Mouse (Mus musculus) right cerebral cortex, postnatal 14 days (tissue): ENCODE results near the gene Ccnb2.
"Not testable (repeated sequence)": the region's sequence is repeated elsewhere in the genome, so short reads cannot be mapped to it uniquely, and the experiment has no call there.

Experiments used
- DNase-seq: peaks from one replicate; pipeline ENCODE4 v3.0.0; 2022

Gene Ccnb2

DNA sequence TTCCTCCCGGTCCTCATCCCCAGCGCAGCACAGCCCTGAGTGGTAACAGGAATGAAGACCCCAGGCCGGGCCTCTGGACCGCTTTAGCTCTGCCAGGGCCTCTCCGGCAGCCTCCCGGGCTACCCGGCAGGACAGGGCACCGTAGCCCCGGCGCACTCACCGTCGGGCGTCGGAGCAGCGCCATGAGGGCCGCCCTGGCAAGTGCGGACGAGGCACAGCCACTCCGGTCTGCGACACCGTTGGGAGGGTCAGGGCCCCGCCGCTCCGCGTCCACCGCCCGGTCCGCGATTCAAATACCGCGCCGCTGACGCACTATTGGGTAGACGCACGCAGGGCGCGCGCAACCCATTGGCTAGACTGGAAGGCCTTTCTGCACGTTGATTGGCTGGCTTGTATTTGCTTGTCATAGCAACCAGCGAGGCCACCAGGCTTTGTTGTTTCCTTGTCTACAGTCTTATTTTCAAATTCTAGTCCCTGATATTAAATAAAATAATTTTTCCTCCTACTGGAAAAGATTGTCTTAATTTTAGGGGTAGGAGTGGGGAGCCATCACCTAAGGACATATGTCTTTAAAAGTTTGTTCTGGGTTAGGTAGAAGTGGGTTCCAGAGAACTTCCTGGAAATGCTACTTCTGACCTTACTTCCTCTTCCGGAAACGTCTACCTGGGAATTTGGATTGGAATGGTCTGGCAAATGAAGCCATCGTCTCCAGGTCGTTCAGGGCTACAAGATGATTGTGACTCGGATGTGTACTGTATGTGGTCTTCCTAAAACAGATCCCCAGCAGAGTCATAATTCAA, at the start of gene Ccnb2:
Gene Ccnb2 (minus strand): TSS at position 291 of the 800 bp plus-strand sequence.
- DNase-seq: peak; percentile 88

DNA sequence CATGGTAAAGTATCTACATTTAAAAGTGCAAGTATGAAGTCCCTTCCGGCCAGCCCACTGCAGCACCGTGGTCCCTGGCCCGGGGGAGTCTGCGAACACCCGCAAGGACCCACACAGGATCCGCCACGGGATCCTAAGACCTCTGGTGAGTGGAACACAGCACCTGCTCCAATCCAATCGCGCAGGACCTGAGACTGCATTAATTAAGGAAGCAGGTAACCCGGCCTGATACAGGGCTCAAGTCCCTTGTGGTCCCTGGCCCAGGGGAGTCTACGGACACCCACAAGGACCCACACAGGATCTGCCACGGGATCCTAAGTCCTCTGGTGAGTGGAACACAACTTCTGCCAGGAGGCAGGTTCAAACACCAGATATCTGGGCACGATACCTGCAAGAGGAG, 41.7 kb upstream of the Ccnb2 start:
- not testable (repeated sequence) for DNase-seq

DNA sequence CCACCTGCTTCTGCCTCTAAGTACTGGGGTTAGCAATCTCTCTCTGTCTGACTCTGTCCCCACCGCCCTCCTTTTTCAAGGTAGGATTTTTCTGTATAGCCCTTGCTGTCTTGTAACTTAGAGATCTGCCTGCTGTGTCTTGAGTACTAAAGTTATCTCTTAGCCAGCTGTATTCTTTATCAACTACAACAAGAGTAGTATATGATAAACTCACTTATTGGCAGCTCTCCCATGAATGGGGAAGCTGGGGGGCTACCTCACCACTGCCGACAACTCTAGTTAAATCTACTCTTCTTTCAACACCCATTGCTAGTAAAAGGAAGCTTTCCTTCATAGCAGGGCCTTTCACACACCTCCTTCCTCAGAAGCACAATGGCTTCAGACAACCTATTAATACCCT, 31.0 kb upstream of the Ccnb2 start:
- no peak for DNase-seq

DNA sequence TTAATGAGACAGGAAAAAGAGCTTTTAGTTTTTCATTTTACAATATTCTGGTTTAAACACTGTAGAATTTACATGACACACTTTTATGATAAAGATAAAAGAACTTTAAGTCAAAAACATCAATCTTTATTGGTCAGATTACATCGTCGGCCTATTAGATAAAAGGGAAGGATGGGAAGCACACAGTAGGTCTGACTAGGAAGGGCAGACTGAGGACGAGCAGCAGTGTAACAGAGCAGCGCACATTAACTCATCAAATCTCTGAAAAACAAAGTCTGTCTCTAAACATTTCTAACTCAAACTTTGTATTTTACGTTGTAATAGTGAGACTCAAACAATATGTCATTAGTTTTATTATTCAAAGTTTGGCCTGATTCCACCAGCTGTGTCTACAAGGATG, 27.7 kb upstream of the Ccnb2 start:
- no peak for DNase-seq

DNA sequence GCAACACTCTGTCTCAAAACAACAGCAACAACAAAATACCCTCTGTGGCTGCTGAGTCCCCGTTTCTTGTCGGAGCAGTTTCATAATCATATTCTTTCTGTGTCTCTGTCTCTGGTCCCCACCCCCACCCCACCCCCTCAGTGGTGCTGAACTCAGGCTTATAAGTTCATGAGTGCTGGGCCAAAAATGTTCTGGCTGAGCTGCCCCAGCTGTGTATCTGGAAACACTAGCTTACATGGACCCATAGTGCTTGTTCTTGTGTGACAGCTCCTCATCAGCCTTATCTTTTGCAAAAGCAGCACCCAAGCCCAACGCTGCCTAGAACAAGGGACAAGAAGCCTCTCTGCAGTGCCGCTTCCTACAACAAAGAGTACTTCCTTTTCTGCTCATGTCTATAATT, 18.6 kb upstream of the Ccnb2 start:
- no peak for DNase-seq

DNA sequence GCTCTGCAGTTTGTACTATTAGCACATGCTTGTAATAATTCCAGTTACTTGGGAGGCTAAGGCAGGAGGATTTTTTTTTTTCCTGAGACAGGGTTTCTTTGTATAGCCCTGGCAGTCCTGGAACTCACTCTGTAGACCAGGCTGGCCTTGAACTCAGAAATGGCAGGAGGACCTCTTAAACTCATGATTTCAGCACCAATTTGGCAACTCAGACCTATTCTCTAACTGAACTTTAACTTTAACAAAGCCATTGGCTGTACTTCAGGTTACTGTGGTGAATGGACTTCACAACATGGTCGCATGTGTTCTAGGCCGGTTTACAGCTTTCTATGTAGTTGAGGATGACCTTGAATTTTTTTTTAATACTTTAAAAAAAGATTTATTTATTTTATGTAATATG, 1.3 kb upstream of the Ccnb2 start:
- DNase-seq: no peak

DNA sequence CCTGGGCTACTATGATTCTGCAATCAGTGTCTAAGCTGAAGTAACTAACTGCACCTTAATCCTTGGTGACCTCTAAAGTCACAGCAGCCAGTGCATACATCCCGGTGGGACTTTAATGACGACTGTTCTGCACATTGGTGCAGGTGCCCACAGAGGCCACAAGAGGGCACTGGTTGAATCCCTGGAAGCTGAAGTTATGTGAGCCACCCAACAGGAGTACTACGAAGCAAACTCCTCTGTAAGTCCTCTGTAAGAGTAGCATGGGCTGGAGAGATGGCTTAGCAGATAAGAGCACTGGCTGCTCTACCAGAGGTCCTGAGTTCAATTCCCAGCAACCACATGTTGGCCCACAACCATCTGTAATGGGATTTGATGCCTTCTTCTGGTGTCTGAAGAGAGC, 4.9 kb downstream of the Ccnb2 start:
- DNase-seq: no peak

DNA sequence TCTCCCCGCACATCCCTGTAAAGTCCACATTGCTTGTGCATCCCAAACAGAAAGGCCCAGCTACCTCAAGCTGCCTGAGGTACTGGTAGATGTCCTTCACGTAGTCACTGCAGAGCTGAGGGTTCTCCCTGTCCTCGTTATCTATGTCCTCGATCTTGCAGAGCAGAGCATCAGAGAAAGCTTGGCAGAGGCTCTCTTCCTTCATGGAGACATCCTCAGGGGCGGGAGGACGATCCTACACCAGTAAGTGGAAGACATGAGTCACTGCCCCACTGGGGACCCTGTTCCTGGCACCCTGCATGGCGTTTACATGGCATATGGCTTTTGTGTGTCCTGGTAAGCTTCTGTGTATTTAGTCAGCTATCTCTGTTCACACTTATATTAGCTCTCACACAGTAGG, 8.3 kb downstream of the Ccnb2 start:
- DNase-seq: no peak

DNA sequence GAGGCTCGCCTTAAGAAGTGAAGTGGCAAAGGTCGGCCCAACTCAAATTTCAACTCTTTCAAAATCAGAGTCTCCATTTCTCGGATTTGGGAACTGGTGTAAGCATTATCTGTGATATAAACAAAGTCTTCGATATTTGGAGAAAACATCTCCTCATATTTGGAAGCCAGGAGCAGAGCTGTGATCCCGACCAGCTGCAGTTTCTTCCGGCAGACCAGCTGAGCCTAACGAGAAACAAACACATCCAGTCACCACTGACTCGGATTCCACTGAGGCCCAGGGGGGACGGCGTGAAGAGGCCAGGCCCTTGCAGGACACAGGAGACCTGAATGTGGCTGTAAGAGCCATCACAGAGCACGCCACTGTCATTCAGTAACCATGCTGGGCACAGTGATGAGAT, 10.7 kb downstream of the Ccnb2 start:
- DNase-seq: no peak

DNA sequence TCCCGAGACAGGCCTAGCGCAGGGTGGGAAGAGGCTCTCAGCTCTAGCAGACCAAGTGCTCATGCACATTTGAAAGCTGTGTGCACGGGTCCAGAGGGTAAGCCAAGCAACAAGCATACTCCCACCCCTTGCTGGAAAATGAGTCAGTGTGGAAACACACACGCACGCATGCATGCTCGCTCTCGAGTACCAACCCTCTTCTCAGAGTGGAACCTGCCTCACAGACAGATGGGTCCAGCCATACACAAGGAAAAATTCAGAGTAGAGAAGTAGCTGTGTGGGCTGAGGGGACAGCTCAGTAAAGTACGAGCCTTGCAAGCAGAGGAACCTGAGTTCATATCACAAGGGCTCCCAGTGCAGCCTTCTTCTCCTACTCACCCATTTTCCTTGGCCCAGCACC, 11.6 kb downstream of the Ccnb2 start:
- DNase-seq: no peak

DNA sequence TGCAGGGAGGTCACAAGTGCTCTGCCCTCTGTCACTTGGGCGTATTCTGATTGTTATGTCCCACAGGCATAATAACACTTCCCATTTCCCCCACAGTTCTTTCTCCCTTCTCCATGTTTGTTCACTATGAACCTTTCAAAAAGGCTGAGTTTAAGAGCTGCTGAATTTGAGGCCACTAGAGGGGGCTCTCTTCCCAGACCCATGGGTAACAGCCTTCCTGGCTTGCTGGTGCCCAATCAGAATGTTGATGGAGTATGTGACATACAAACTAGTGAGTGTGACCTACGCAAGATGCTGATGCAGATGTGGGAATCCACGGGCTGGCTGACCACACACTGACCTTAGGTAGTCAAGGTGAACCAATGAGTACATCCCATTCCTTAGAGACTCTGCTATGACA, 12.6 kb downstream of the Ccnb2 start:
- no peak for DNase-seq

DNA sequence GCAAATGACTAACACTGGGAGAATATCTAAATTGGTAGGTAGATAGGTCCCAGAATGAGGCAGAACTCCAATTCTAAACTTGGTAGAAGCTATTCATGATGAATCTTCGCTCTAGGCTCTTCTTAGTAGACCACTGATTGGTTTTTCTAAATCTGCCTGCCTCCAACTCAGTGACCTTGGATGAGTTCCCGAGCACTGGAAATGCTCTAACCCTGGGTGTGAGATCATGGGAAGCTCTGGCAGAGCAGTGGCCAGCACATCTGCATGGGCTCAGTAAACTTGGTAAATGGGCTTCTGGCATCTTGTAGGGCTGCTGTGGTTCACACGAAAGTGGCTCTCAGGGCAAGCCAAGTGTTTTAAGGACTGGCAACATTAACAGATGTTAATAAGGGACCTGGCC, 14.8 kb downstream of the Ccnb2 start:
- DNase-seq: no peak

DNA sequence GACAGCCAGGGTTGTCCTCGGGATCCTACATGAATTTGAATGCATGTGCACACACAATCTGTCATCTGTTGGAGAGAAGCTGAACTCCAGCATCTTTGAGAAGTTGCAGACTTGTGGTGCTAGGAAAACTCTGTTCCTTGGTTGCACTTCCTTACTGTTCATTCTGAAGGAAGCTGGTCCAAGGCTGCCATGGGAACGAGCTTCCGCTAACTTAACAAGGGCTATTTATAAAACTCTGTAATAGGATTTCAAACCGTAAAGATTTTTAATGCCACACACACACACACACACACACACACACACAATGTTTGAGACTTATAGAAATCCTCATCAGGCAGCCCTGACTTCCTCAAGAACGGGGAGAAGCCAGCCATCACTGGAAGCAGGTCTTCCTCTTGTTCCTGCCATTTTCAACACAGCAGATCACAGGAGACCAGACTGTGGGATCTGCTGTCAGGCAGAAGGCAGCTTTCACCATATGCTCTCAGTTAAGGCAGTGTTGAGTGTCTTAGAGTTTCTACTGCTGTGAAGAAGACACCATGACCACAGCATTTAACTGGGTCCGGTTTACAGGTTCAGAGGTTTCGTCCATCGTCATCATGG, 19.3 kb downstream of the Ccnb2 start:
- DNase-seq: peak; percentile 28

DNA sequence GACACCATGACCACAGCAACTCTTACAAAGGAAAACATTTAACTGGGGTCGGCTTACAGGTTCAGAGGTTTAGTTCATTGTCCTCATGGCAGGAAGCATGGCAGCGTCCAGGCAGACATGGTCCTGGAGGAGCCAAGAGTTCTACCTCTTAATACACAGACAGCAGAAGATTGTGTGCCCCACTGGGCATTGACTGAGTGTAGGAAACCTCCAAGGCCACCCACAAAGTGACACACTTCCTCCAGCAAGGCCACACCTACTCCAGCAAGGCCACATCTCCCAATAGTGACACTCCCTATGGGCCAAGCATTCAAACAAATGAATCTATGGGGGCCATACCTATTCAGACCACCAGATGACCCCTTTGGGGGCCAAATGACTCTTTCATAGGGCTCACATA, 25.3 kb downstream of the Ccnb2 start:
- DNase-seq: no peak

DNA sequence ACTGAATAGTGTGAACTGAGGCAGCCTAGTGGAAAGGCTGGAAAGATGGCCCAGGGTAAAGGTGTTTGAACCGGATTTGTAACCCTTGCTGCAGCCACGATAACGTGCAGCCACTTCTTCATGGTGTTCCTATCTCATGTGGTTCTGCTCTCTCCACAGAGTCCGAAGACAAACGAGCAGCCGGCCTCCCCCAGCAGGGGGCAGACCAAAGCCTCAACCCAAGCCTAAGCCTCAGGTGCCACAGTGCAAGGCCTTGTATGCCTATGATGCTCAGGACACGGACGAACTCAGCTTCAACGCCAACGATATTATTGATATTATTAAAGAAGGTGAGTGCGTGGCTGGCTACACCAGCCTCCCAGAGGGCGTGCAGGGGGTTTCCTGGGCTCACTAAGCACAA, 25.7 kb downstream of the Ccnb2 start:
- no peak for DNase-seq

DNA sequence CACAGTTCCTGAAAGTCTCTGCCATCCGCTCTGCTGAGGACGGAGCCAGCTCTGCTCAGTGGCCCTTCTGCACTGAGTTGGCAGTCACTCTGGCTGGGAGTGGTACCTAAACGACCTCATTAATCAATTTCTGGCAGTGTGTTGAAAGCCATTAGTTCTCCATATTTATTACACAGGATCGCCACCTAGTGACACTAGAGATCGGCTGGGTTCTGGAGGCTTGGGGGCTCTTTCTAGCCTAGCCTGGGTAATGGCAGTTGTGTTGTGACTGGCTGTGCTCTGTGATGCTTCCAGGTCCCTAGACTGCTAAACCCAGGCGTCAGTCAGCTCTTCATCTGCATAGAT, 28.8 kb downstream of the Ccnb2 start:
- no peak for DNase-seq

DNA sequence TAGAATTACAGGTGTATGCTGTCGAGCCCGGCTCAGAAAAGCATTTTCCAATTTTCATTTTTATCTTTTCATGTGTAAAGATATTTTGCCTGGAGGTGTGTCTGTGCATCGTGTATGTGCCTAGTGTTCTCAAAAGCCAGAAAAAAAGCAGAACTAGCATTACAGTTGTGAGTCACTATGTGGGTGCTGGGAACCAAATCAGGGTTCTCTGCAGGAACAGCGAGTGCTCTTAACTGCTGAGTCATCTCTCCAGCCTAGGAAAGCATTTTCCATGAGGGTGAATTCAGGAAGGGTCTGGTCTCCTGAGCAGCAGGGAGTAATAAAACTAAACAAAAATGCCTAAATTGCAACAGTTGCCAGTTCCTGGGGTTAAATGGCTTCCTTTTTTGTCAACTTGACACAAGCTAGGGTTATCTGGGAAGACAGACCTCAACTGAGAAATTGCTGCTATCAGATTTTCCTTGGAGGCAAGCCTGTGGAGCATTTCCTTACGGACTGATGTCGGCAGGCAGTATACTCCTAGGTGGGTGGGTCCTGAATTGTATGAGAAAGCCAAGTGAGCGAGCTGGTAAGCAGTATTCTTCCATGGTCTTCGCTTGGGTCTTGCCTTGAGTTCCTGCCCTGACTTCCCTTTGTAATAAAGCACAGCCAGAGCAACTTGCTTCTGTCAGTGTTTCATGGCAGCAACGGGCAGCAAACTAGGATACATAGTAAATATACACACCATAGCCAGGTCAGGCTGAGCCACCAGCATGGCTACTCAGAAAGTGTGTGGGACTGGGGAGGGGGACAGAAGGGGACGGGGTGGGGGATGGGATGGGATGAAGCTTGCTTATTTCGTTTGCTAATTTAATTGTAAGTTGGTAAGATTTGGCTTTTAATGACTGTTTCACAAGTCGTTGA, 29.4 kb downstream of the Ccnb2 start:
- DNase-seq: no peak

DNA sequence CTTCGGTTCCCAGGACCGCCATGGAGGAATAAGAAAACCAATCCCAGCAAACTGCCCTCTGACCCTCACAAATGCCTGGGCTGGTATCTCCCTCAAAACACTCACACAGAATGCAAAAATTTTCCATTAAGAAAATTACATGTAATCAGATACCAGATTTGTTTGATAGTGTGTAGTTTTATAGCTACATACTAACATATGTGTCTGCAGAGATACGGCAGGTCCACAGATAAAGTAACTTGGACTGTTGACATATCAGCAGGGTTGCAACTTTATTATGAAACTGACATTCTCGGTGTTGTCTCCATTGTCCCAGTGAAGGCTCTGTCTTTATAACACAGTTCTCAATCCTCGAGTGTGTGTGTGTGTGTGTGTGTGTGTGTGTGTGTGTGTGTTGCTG, 30.3 kb downstream of the Ccnb2 start:
- no peak for DNase-seq

DNA sequence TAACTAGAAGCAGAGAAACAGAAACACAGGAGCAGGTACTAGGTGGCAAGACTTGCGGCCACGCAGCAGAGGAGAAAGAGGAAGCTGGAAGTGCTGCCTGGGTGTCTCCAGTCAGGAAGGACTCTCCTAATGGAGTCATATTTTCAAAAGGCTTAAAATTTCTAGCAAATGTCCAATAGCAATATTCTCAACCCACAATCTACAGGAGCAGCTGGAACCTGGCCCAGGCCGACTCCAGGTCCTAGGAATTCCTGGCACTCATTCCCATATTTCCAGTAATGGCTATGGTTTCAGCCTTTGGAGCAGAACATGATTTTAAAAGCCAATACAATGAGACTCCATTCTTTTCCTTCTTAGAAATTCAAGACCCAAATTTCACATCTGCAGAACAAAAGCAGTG, 31.8 kb downstream of the Ccnb2 start:
- no peak for DNase-seq

DNA sequence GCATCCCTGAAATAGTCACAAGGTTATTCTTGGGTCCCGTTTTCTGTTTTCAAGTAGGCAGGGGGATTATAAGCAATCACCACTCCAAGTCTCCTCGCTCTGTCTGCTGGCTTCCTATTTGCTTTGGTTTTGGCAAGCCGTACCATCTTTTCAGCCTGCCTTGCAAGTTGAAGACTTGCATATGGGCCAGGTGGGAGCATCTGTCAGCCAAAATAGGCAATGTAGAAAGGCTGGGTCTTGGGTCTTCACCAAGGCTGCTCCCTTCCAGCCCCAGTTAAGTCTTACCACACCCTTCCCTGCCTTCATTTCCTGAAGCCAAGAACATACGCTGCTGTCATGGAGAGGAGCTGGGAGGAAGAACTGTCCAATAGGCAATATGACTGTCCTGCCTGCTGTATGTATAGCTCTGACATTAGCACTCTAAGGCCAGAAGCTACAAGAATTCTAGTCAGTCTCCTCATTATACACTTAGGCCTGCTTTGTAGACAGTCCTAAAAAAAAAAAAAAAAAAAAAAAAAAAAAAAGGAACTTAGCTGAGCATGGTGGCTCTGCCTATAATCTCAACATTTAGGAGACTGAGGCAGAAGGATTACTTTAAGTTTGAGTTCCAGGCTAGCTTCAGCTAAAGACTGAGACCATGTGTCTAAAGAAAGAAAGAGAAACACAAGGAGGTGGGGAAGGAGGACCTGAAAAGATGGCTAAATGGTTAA, 33.8 kb downstream of the Ccnb2 start:
- DNase-seq: no peak

DNA sequence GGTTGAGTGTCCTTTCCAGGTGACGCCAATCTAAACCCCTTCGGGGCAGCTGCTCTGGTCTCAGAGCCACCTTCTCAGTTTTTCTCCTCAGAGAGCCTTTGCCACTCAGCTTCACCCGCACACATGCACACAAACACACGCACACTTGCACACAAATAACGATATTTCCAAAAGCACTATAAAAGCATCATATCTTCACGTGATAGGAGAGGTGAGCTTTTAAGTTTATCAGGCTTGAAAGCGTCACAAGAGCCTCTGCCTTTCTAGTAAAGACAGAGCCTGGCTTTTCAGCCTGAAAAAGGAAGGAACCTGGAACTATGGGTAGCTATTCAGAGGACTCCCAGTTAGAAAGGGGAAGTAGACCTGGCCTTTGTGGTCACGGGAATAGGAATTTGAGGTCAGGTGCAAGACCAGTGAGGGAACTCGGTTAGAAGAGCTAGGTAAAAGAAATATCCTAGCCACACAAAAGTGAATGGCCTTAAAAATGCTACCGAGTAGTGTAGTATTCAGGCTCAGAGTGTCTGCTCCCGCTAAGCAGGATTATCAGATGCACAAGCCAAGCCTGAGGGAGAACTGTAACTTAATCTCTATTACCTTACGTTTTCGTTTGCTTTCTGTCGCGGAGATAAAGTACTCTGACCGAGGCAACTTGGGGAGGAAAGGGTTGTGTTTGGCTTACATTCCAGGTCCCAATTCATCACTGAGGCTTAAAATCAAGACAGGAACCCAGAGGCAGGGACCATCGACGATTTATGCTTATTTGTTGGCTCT, 36.2 kb downstream of the Ccnb2 start:
- no peak for DNase-seq

DNA sequence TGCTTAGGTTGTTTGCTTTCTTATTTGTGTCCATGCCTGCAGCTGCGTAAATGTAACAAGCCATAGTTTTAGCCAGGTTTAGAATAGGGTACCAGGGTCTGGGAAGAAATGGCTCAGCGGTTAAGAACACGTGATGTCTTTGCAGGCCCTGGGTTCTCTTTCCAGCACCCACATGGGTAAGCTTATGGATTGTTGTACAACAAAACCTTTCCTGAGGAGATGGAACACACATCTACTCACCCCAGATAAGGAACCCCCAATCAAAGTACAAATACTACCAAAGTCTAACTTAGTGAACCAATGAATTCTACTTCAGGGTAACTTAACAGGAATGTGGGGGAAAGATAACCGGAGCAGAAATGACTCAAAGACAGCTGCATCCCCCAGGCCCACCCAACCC, 36.9 kb downstream of the Ccnb2 start:
- no peak for DNase-seq

DNA sequence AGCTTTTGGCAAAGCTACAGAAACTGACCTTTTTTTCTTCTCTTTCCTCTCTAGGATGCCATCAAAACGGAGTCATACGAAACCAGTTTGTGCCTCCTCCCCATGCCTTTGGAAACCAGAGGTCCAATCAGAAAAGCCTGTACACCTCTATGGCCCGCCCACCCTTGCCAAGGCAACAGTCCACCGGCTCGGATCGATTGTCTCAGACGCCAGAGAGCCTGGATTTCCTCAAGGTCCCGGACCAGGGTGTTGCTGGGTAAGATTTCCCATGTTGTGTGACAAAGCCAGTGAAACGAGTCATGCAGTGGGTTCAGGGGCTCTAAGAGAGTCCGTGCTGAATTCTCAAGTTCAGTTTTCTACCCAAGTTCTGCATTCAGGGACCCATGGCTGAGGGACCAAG, 37.6 kb downstream of the Ccnb2 start:
- DNase-seq: no peak
